Mouse (Mus musculus): ENCODE results near the gene Dram1. TPM values are rescaled to one million over a fixed set of nuclear protein-coding genes. Genes with fewer than 3 reads are reported as not detected.

Gene Dram1
- total RNA-seq, 4 experiments from 2014 or later, result 9.3 to 26.6 (median 12.7) TPM

- DNase-seq, result no peak
Observed at GRCm38 (mm10) chr10:88349800-88350199, 29.1 kb downstream of the Dram1 start.

GRCm38 (mm10) chr10:88346454-88347245 lies 32.2 kb downstream of the Dram1 start:
- DNase-seq, result no peak

- no peak for DNase-seq
Observed at GRCm38 (mm10) chr10:88345899-88346401, 32.9 kb downstream of the Dram1 start.

- no peak for DNase-seq
Observed at GRCm38 (mm10) chr10:88341368-88341767, 37.5 kb downstream of the Dram1 start.

- no peak for DNase-seq
Observed at GRCm38 (mm10) chr10:88340660-88341059, 38.2 kb downstream of the Dram1 start.

- DNase-seq, result no peak
Observed at GRCm38 (mm10) chr10:88330695-88331094, 48.2 kb downstream of the Dram1 start.

GRCm38 (mm10) chr10:88328056-88328450 lies 50.8 kb downstream of the Dram1 start:
- no peak for DNase-seq

GRCm38 (mm10) chr10:88327160-88328055 lies 51.5 kb downstream of the Dram1 start:
- peak; percentile 45 for DNase-seq

- DNase-seq, result no peak
Observed at GRCm38 (mm10) chr10:88321739-88322138, 57.1 kb downstream of the Dram1 start.

GRCm38 (mm10) chr10:88320714-88321416 lies 58.0 kb downstream of the Dram1 start:
- no peak for DNase-seq

- DNase-seq, result no peak
Observed at GRCm38 (mm10) chr10:88318179-88318578, 60.7 kb downstream of the Dram1 start.

- no peak for DNase-seq
Observed at GRCm38 (mm10) chr10:88317151-88317550, 61.7 kb downstream of the Dram1 start.

GRCm38 (mm10) chr10:88314841-88315240 lies 64.0 kb downstream of the Dram1 start:
- no peak for DNase-seq

GRCm38 (mm10) chr10:88309851-88310250 lies 69.0 kb downstream of the Dram1 start:
- DNase-seq, result no peak

GRCm38 (mm10) chr10:88306235-88306634 lies 72.6 kb downstream of the Dram1 start:
- no peak for DNase-seq

- DNase-seq, result peak; percentile 73
Observed at GRCm38 (mm10) chr10:88304302-88304701, 74.6 kb downstream of the Dram1 start.

GRCm38 (mm10) chr10:88303079-88303478 lies 75.8 kb downstream of the Dram1 start:
- no peak for DNase-seq

- DNase-seq, result no peak
Observed at GRCm38 (mm10) chr10:88301802-88302470, 76.9 kb downstream of the Dram1 start.

- no peak for DNase-seq
Observed at GRCm38 (mm10) chr10:88296991-88297390, 81.9 kb downstream of the Dram1 start.

- DNase-seq, result no peak
Observed at GRCm38 (mm10) chr10:88295091-88295490, 83.8 kb downstream of the Dram1 start.

GRCm38 (mm10) chr10:88288061-88288460 lies 90.8 kb downstream of the Dram1 start:
- peak; percentile 47 for DNase-seq

GRCm38 (mm10) chr10:88287261-88287660 lies 91.6 kb downstream of the Dram1 start:
- no peak for DNase-seq
